Mouse (Mus musculus): Measurements from ENCODE around the gene Tmbim4. TPM values are rescaled to one million over a fixed set of nuclear protein-coding genes. Genes with fewer than 3 reads are reported as not detected.

Gene Tmbim4
- polyA plus RNA-seq, 1 experiment from 2014 or later: 118 TPM

DNA sequence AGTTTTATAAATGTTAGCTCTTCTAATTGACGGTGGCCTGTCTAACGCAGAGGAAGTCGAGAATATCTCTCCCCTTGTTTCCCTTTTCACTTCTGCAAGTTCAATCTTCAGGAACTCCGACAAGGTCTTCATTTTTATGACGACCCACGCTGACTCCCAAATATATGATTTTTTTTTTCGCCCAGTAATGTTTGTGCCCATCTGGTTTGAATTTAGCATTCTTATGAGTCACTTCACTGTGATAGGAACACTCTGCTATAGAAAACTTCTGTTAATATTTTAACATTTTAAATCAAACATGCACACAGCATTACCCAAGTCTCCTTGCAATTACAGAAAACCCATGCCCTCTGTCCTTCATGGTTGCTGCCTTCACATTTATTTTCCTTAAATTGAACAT is 71.9 kb downstream of the Tmbim4 start:
- H3K36me3 ChIP-seq (ENCODE audit: control insufficient read depth, insufficient read depth, low read length): no peaks in the 10 kb centered on the region
- H3K27me3 ChIP-seq (replicated peaks; ENCODE audit: control insufficient read depth, insufficient read depth, low read length): no peaks in the 10 kb centered on the region
- H3K4me3 ChIP-seq (ENCODE audit: low read length): no peak overlapping the region
- H3K4me2 ChIP-seq (ENCODE audit: low read length): no peak overlapping the region
- H3K27ac ChIP-seq (ENCODE audit: low read depth, low read length): no peak overlapping the region
- H3K9me3 ChIP-seq (ENCODE audit: control insufficient read depth, low read length): no peaks in the 10 kb centered on the region
- H3K4me1 ChIP-seq (ENCODE audit: control insufficient read depth, insufficient read depth, low read depth, low read length): peaks cover 9% of the 10 kb centered on the region
- 84% methylated on average over 7 of the region's 7 CpGs for WGBS
- no peak overlapping the region for H3K9ac ChIP-seq (ENCODE audit: low read depth, low read length)
- ATAC-seq: no peak

Other genes with a start within 250 kb of the Tmbim4 start
- gene Helb, start 88.6 kb upstream of the Tmbim4 start, polyA plus RNA-seq (2015; fragmentation: Nextera tagmentation; extraction: Ambion mirVana): 1.9 and 2.8 TPM in 2 replicates
- gene Irak3, start 540 bp downstream of the Tmbim4 start, polyA plus RNA-seq (2015; fragmentation: Nextera tagmentation; extraction: Ambion mirVana): 0.31 and 0.55 TPM in 2 replicates
- 29.3 and 36.5 TPM in 2 replicates for gene Llph, start 25.5 kb downstream of the Tmbim4 start, polyA plus RNA-seq (2015; fragmentation: Nextera tagmentation; extraction: Ambion mirVana)